Mouse (Mus musculus) small intestine, adult 2 months (tissue): Measurements from ENCODE around the gene Zfp296.

Source experiments
- CTCF ChIP-seq: fragments of 200-500 bp; IDR thresholded peaks from 2 replicates; pipeline ENCODE4 v1.5.1; 2012; ENCODE audit warnings: low read depth, mild to moderate bottlenecking, control low read depth, inconsistent platforms, low read length, moderate library complexity, mixed read lengths; ENCODE audit not compliant: insufficient replicate concordance, insufficient read length; ENCODE audit errors: extremely low read depth
- POLR2A ChIP-seq: fragments of 200-500 bp; IDR thresholded peaks from 2 replicates; pipeline ENCODE4 v1.6.1; 2012; ENCODE audit warnings: low read depth, mild to moderate bottlenecking, control low read depth, inconsistent platforms, low read length, moderate library complexity

- peak; percentile 76; the same call in 1 of the 2 replicates for TF ChIP-seq CTCF
- no peak for TF ChIP-seq POLR2A
Observed at GRCm38 (mm10) chr7:19589917-19590316, 12.8 kb downstream of the Zfp296 start.
